Mouse (Mus musculus): Measurements from ENCODE around the gene Capn7. TPM values are rescaled to one million over a fixed set of nuclear protein-coding genes. Genes with fewer than 3 reads are reported as not detected.

The Capn7 gene
- polyA plus RNA-seq, 1 experiment = 5.8 TPM

- H3K4me1 ChIP-seq (ENCODE audit: control insufficient read depth, insufficient read depth, insufficient read length, low read length) = peaks cover 3% of the 10 kb centered on the region; the same call in 1 of the 2 replicates
- no peaks in the 10 kb centered on the region for H3K27me3 ChIP-seq (ENCODE audit: control insufficient read depth, insufficient read depth, low read length)
- H3K27ac ChIP-seq (ENCODE audit: insufficient read depth, low read depth, low read length) = no peak overlapping the region
- no peak for TF ChIP-seq POLR2A (IDR thresholded peaks at IDR 0.05; ENCODE audit: low read depth, low read length)
- TF ChIP-seq CTCF (IDR thresholded peaks at IDR 0.05; ENCODE audit: extremely low read depth, insufficient read length, insufficient replicate concordance, low read depth, low read length) = no peak
- no peaks in the 10 kb centered on the region for H3K36me3 ChIP-seq (ENCODE audit: control insufficient read depth, insufficient read depth, low read length)
- WGBS = 79% methylated on average over 2 of the region's 2 CpGs
- no peak overlapping the region for H3K4me3 ChIP-seq (ENCODE audit: low read depth, low read length)
These were observed 6.7 kb upstream of the Capn7 start for GRCm38 (mm10) chr14:31329741-31330140.

- peaks cover 3% of the 10 kb centered on the region; the same call in 1 of the 2 replicates for H3K4me1 ChIP-seq (ENCODE audit: control insufficient read depth, insufficient read depth, insufficient read length, low read length)
- no peaks in the 10 kb centered on the region for H3K27me3 ChIP-seq (ENCODE audit: control insufficient read depth, insufficient read depth, low read length)
- WGBS = 56% methylated on average over 4 of the region's 4 CpGs
- no peak overlapping the region for H3K27ac ChIP-seq (ENCODE audit: insufficient read depth, low read depth, low read length)
- H3K36me3 ChIP-seq (ENCODE audit: control insufficient read depth, insufficient read depth, low read length) = no peaks in the 10 kb centered on the region
- H3K4me3 ChIP-seq (ENCODE audit: low read depth, low read length) = no peak overlapping the region
- TF ChIP-seq POLR2A (IDR thresholded peaks at IDR 0.05; ENCODE audit: low read depth, low read length) (no peak), CTCF (IDR thresholded peaks at IDR 0.05; ENCODE audit: extremely low read depth, insufficient read length, insufficient replicate concordance, low read depth, low read length) (no peak)
These were observed 5.5 kb upstream of the Capn7 start for GRCm38 (mm10) chr14:31330957-31331356.

GRCm38 (mm10) chr14:31335765-31336164, 673 bp upstream of the Capn7 start:
- peaks cover 3% of the 10 kb centered on the region for H3K36me3 ChIP-seq (ENCODE audit: control insufficient read depth, insufficient read depth, low read length)
- H3K27ac ChIP-seq (ENCODE audit: insufficient read depth, low read depth, low read length) = no peak overlapping the region
- H3K4me3 ChIP-seq (ENCODE audit: low read depth, low read length) = no peak overlapping the region
- TF ChIP-seq CTCF (IDR thresholded peaks at IDR 0.05; ENCODE audit: extremely low read depth, insufficient read length, insufficient replicate concordance, low read depth, low read length) (no peak), POLR2A (IDR thresholded peaks at IDR 0.05; ENCODE audit: low read depth, low read length) (no peak)
- WGBS = 43% methylated on average over 3 of the region's 3 CpGs
- no peaks in the 10 kb centered on the region for H3K27me3 ChIP-seq (ENCODE audit: control insufficient read depth, insufficient read depth, low read length)
- H3K4me1 ChIP-seq (ENCODE audit: control insufficient read depth, insufficient read depth, insufficient read length, low read length) = peaks cover 2% of the 10 kb centered on the region; the same call in 1 of the 2 replicates

GRCm38 (mm10) chr14:31337406-31337805, 968 bp downstream of the Capn7 start:
- WGBS = 4% methylated on average over 7 of the region's 7 CpGs
- Histone ChIP-seq H3K36me3 (ENCODE audit: control insufficient read depth, insufficient read depth, low read length) (peaks cover 6% of the 10 kb centered on the region), H3K4me3 (ENCODE audit: low read depth, low read length) (peak overlapping the region; percentile 35; the same call in 1 of the 2 replicates), H3K4me1 (ENCODE audit: control insufficient read depth, insufficient read depth, insufficient read length, low read length) (no peaks in the 10 kb centered on the region), H3K27me3 (ENCODE audit: control insufficient read depth, insufficient read depth, low read length) (no peaks in the 10 kb centered on the region), H3K27ac (ENCODE audit: insufficient read depth, low read depth, low read length) (no peak overlapping the region)
- TF ChIP-seq POLR2A (IDR thresholded peaks at IDR 0.05; ENCODE audit: low read depth, low read length) = no peak
- no peak for TF ChIP-seq CTCF (IDR thresholded peaks at IDR 0.05; ENCODE audit: extremely low read depth, insufficient read length, insufficient replicate concordance, low read depth, low read length)

GRCm38 (mm10) chr14:31337947-31338346, 1.5 kb downstream of the Capn7 start:
- TF ChIP-seq POLR2A (IDR thresholded peaks at IDR 0.05; ENCODE audit: low read depth, low read length) = no peak
- Histone ChIP-seq H3K36me3 (ENCODE audit: control insufficient read depth, insufficient read depth, low read length) (peaks cover 7% of the 10 kb centered on the region), H3K4me1 (ENCODE audit: control insufficient read depth, insufficient read depth, insufficient read length, low read length) (no peaks in the 10 kb centered on the region), H3K27me3 (ENCODE audit: control insufficient read depth, insufficient read depth, low read length) (no peaks in the 10 kb centered on the region), H3K27ac (ENCODE audit: insufficient read depth, low read depth, low read length) (no peak overlapping the region), H3K4me3 (ENCODE audit: low read depth, low read length) (peak overlapping the region; percentile 35; the same call in 1 of the 2 replicates)

- peaks cover 29% of the 10 kb centered on the region for H3K36me3 ChIP-seq (ENCODE audit: control insufficient read depth, insufficient read depth, low read length)
- TF ChIP-seq CTCF (IDR thresholded peaks at IDR 0.05; ENCODE audit: extremely low read depth, insufficient read length, insufficient replicate concordance, low read depth, low read length) (no peak), POLR2A (IDR thresholded peaks at IDR 0.05; ENCODE audit: low read depth, low read length) (no peak)
- WGBS = 87% methylated on average over 8 of the region's 8 CpGs
- no peak overlapping the region for H3K4me3 ChIP-seq (ENCODE audit: low read depth, low read length)
- no peak overlapping the region for H3K27ac ChIP-seq (ENCODE audit: insufficient read depth, low read depth, low read length)
- H3K27me3 ChIP-seq (ENCODE audit: control insufficient read depth, insufficient read depth, low read length) = no peaks in the 10 kb centered on the region
- H3K4me1 ChIP-seq (ENCODE audit: control insufficient read depth, insufficient read depth, insufficient read length, low read length) = no peaks in the 10 kb centered on the region
These were observed 6.8 kb downstream of the Capn7 start for GRCm38 (mm10) chr14:31343241-31343640.

GRCm38 (mm10) chr14:31345367-31345766, 8.9 kb downstream of the Capn7 start:
- H3K4me1 ChIP-seq (ENCODE audit: control insufficient read depth, insufficient read depth, insufficient read length, low read length) = no peaks in the 10 kb centered on the region
- no peak overlapping the region for H3K27ac ChIP-seq (ENCODE audit: insufficient read depth, low read depth, low read length)
- TF ChIP-seq CTCF (IDR thresholded peaks at IDR 0.05; ENCODE audit: extremely low read depth, insufficient read length, insufficient replicate concordance, low read depth, low read length) (no peak), POLR2A (IDR thresholded peaks at IDR 0.05; ENCODE audit: low read depth, low read length) (no peak)
- H3K27me3 ChIP-seq (ENCODE audit: control insufficient read depth, insufficient read depth, low read length) = no peaks in the 10 kb centered on the region
- H3K4me3 ChIP-seq (ENCODE audit: low read depth, low read length) = no peak overlapping the region
- H3K36me3 ChIP-seq (ENCODE audit: control insufficient read depth, insufficient read depth, low read length) = peaks cover 37% of the 10 kb centered on the region
- WGBS = 90% methylated on average over 1 of the region's 1 CpGs

GRCm38 (mm10) chr14:31362236-31362635, 25.8 kb downstream of the Capn7 start:
- H3K4me3 ChIP-seq (ENCODE audit: low read depth, low read length) = no peak overlapping the region
- H3K4me1 ChIP-seq (ENCODE audit: control insufficient read depth, insufficient read depth, insufficient read length, low read length) = no peaks in the 10 kb centered on the region
- peaks cover 52% of the 10 kb centered on the region for H3K36me3 ChIP-seq (ENCODE audit: control insufficient read depth, insufficient read depth, low read length)
- 79% methylated on average over 2 of the region's 2 CpGs for WGBS
- no peak overlapping the region for H3K27ac ChIP-seq (ENCODE audit: insufficient read depth, low read depth, low read length)
- no peaks in the 10 kb centered on the region for H3K27me3 ChIP-seq (ENCODE audit: control insufficient read depth, insufficient read depth, low read length)
- no peak for TF ChIP-seq CTCF (IDR thresholded peaks at IDR 0.05; ENCODE audit: extremely low read depth, insufficient read length, insufficient replicate concordance, low read depth, low read length)
- TF ChIP-seq POLR2A (IDR thresholded peaks at IDR 0.05; ENCODE audit: low read depth, low read length) = no peak

All from small intestine, adult 2 months (tissue).